In genomic region chr5:147429535-147430305, GRCm38 (mm10) we compare ENCODE assay signal across 8 mouse cellular contexts. TPM values are rescaled to one million over a fixed set of nuclear protein-coding genes. Genes with fewer than 3 reads are reported as not detected.
DNase-seq lines count a peak whose midpoint lies in the region; ATAC-seq lines count a peak whose summit lies in the region.

Gene Pan3, plus strand, starts transcription at chr5:147430161.

- H3K4me2 ChIP-seq in heart, embryonic 13.5 days: peak within 1 kb of the TSS; percentile 88
- H3K4me2 ChIP-seq in liver, embryonic 12.5 days: peak within 1 kb of the TSS; percentile 84
- H3K4me2 ChIP-seq in stomach, embryonic 15.5 days: peak within 1 kb of the TSS; percentile 75

- H3K27ac ChIP-seq in heart, embryonic 13.5 days (replicated peaks): peak within 1 kb of the TSS; percentile 99
- peak within 1 kb of the TSS; percentile 100 for H3K27ac ChIP-seq in liver, embryonic 12.5 days
- peak within 1 kb of the TSS; percentile 99 for H3K27ac ChIP-seq in stomach, embryonic 15.5 days

- ATAC-seq in erythroid progenitor cell, adult 5-6 weeks (replicated peaks; ENCODE audit: low FRiP score, poor library complexity, severe bottlenecking): peak; percentile 86
- ATAC-seq in heart, embryonic 13.5 days (ENCODE audit: extremely low read depth, insufficient number of reproducible peaks, low FRiP score, low TSS enrichment): peak; percentile 84
- peak; percentile 90 for ATAC-seq in liver, embryonic 12.5 days
- ATAC-seq in stomach, embryonic 15.5 days (ENCODE audit: insufficient read depth, low FRiP score, low read depth): peak; percentile 91

- peak; percentile 95 for DNase-seq in CD4-positive helper T cell, adult 2 months (ENCODE audit: low read depth, low spot score)
- peak; percentile 86 for DNase-seq in brain, embryonic 18.5 days (ENCODE audit: low read depth, low spot score)
- peak; percentile 97 for DNase-seq in kidney, postnatal 10 days
- peak; percentile 90 to 93 for DNase-seq in natural killer cell, adult 2 months (ENCODE audit: low spot score in 2 of 2)

- under 1% methylated on average over 50 of the region's 51 CpGs for WGBS in heart, embryonic 13.5 days
- WGBS in liver, embryonic 12.5 days (ENCODE audit: insufficient replicate concordance): under 1% methylated on average over 46 of the region's 51 CpGs
- WGBS in stomach, embryonic 15.5 days: under 1% methylated on average over 49 of the region's 51 CpGs

- H3K36me3 ChIP-seq in heart, embryonic 13.5 days: peaks cover 9% of the 10 kb centered on the region
- H3K36me3 ChIP-seq in liver, embryonic 12.5 days: peaks cover 16% of the 10 kb centered on the region
- 0 out of 2 replicates have a peak, but pooled peaks cover 3% of the 10 kb centered on the region for H3K36me3 ChIP-seq in stomach, embryonic 15.5 days

- peaks cover 33% of the 10 kb centered on the region for H3K4me1 ChIP-seq in heart, embryonic 13.5 days
- peaks cover 55% of the 10 kb centered on the region for H3K4me1 ChIP-seq in liver, embryonic 12.5 days
- H3K4me1 ChIP-seq in stomach, embryonic 15.5 days: peaks cover 21% of the 10 kb centered on the region

- peak within 1 kb of the TSS; percentile 97 for H3K4me3 ChIP-seq in heart, embryonic 13.5 days
- peak within 1 kb of the TSS; percentile 99 for H3K4me3 ChIP-seq in liver, embryonic 12.5 days
- H3K4me3 ChIP-seq in stomach, embryonic 15.5 days (replicated peaks): peak within 1 kb of the TSS; percentile 96

- peak within 1 kb of the TSS; percentile 99 for H3K9ac ChIP-seq in heart, embryonic 13.5 days
- H3K9ac ChIP-seq in liver, embryonic 12.5 days: peak within 1 kb of the TSS; percentile 99
- peak within 1 kb of the TSS; percentile 98 for H3K9ac ChIP-seq in stomach, embryonic 15.5 days

- H3K27me3 ChIP-seq in heart, embryonic 13.5 days (replicated peaks): no peaks in the 10 kb centered on the region; the same call in 1 of the 2 replicates
- no peaks in the 10 kb centered on the region for H3K27me3 ChIP-seq in liver, embryonic 12.5 days (replicated peaks)
- H3K27me3 ChIP-seq in stomach, embryonic 15.5 days (replicated peaks): no peaks in the 10 kb centered on the region

- H3K9me3 ChIP-seq in heart, embryonic 13.5 days: no peaks in the 10 kb centered on the region
- no peaks in the 10 kb centered on the region for H3K9me3 ChIP-seq in liver, embryonic 12.5 days (replicated peaks)
- no peaks in the 10 kb centered on the region for H3K9me3 ChIP-seq in stomach, embryonic 15.5 days

RNA-seq across cellular contexts. Expression of gene Pan3, which starts in this region (rescaled TPM):
- total RNA-seq in erythroid progenitor cell, adult 5-6 weeks (2015; ENCODE audit: low replicate concordance): 317 and 399 TPM in 2 replicates
- total RNA-seq in erythroid progenitor cell, adult 5-6 weeks (2017; ENCODE audit: low replicate concordance): 157 and 205 TPM in 2 replicates
- polyA plus RNA-seq in heart, embryonic 13.5 days (2015; fragmentation: Nextera tagmentation; extraction: Ambion mirVana): 41.6 and 44.3 TPM in 2 replicates
- 43.9 and 45.9 TPM in 2 replicates for polyA plus RNA-seq in liver, embryonic 12.5 days (2016; fragmentation: Nextera tagmentation; extraction: Ambion mirVana)
- polyA plus RNA-seq in stomach, embryonic 15.5 days (2015; fragmentation: Nextera tagmentation; extraction: Ambion mirVana): 70.2 and 86.6 TPM in 2 replicates

Comparison
In these comparisons a context has a peak if more than half of its experiments do, and no peak if none do; other contexts are left out.
1. Peak in every context shown above with its lines: DNase-seq, ATAC-seq, H3K4me3 ChIP-seq and H3K27ac ChIP-seq.